In the genomic region with DNA sequence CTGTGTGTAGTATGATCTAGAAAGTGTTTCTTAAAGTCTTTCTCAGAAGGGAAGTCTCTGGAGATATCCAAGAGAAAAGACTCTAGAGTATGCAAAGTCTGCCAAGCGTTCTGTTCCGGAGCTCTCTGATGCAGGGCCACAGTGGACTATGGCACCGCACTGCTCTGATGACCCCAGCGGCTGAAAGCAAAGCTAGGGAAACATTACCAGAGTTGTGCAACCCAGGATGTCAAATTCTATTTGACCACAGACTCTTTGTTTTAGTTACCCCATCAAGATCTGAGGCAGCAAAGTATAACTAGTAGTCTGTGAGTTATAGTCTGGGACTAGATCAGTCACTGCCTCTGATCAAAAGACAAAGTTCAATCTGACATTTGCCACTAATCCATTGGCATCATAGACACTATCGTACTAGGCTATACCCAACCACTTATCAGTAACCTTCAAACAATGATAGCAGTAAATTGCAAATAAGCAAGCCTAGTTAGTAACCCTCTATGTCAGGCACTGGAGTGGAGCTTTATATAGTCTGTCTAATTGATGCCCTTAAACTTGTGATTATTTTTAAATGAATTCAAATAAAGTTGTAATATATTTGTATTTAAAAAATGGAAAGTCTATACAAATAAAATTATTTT, we compare ENCODE assay signal across 16 mouse cellular contexts.
DNase-seq lines count a peak whose midpoint lies in the region; ATAC-seq and TF ChIP-seq lines count a peak whose summit lies in the region.
"Had no signal": no experiment of that assay in that cellular context is flagged by ENCODE, and none has a peak within 500 bp of the region (broad histone marks: within the 10 kb centered on the region; RNA-seq: fewer than 3 reads in every experiment).

No protein-coding gene starts in this region.

- peak; percentile 94 for ATAC-seq in granulocyte monocyte progenitor cell, adult 5-6 weeks (replicated peaks; ENCODE audit: poor library complexity, severe bottlenecking)
- ATAC-seq in liver, postnatal 0 days = peak; percentile 98
- ATAC-seq in activated CD4-positive, CD25-positive, alpha-beta regulatory T cell, adult 4 months = no peak
- ATAC-seq: inflammation-experienced regulatory T-cells, adult 6 months had no signal

- no peaks in the 10 kb centered on the region for H3K9me3 ChIP-seq in limb, embryonic 10.5 days (replicated peaks)
- no peaks in the 10 kb centered on the region for H3K9me3 ChIP-seq in liver, postnatal 0 days (ENCODE audit: low read length)
- H3K9me3 ChIP-seq: heart, embryonic 13.5 days; neural tube, embryonic 12.5 days had no signal

- H3K9ac ChIP-seq in liver, postnatal 0 days (replicated peaks) = peak overlapping the region; percentile 28; the same call in 1 of the 2 replicates
- H3K9ac ChIP-seq: heart, embryonic 13.5 days; neural tube, embryonic 12.5 days had no signal

- H3K27me3 ChIP-seq in kidney, adult 2 months (replicated peaks; ENCODE audit: control insufficient read depth, insufficient read depth, low read length) = no peaks in the 10 kb centered on the region
- H3K27me3 ChIP-seq in limb, embryonic 10.5 days (ENCODE audit: low read depth, poor library complexity, severe bottlenecking) = no peaks in the 10 kb centered on the region
- no peaks in the 10 kb centered on the region for H3K27me3 ChIP-seq in liver, postnatal 0 days (ENCODE audit: insufficient read depth, low read length)
- H3K27me3 ChIP-seq: heart, embryonic 13.5 days; megakaryocyte, embryonic 14.5 days; neural tube, embryonic 12.5 days had no signal

- peak; percentile 89 for DNase-seq in kidney, adult 2 months
- no peak for DNase-seq in limb, embryonic 10.5 days (ENCODE audit: low spot score)
- peak; percentile 42 for DNase-seq in liver, postnatal 0 days
- no peak for DNase-seq in right cerebral cortex, postnatal 25 days
- DNase-seq in lung, postnatal 14 days = no peak
- DNase-seq: cerebellum, postnatal 10 days; gastrocnemius, postnatal 14 days; layer of hippocampus, adult 9-11 months; lung, adult 18-20 months; right cerebral cortex, postnatal 4 days had no signal

- no peak for TF ChIP-seq POLR2A in kidney, adult 2 months (IDR thresholded peaks at IDR 0.05; ENCODE audit: low read depth, low read length)

- TF ChIP-seq CTCF in kidney, adult 2 months (conservative IDR thresholded peaks at IDR 0.05; ENCODE audit: insufficient read depth, insufficient read length, low read depth, low read length) = no peak
- no peak for TF ChIP-seq CTCF in liver, postnatal 0 days (IDR thresholded peaks at IDR 0.05; ENCODE audit: low read depth)

- peaks cover 8% of the 10 kb centered on the region; the same call in 1 of the 2 replicates for H3K4me1 ChIP-seq in kidney, adult 2 months (ENCODE audit: control insufficient read depth, insufficient read depth, low read length)
- H3K4me1 ChIP-seq in limb, embryonic 10.5 days = peaks cover 9% of the 10 kb centered on the region
- H3K4me1 ChIP-seq in liver, postnatal 0 days (ENCODE audit: insufficient read depth) = no peaks in the 10 kb centered on the region
- H3K4me1 ChIP-seq: heart, embryonic 13.5 days; neural tube, embryonic 12.5 days had no signal

- TF ChIP-seq EP300 in liver, postnatal 0 days (IDR thresholded peaks at IDR 0.05; ENCODE audit: low read depth) = peak; percentile 67

- peak overlapping the region; percentile 19 for H3K4me2 ChIP-seq in liver, postnatal 0 days (ENCODE audit: low read depth, low read length)
- H3K4me2 ChIP-seq: heart, embryonic 13.5 days; neural tube, embryonic 12.5 days had no signal

- H3K27ac ChIP-seq in kidney, adult 2 months (ENCODE audit: insufficient read depth, low read depth, low read length) = peak overlapping the region; percentile 90
- H3K27ac ChIP-seq in limb, embryonic 10.5 days = 0 out of 2 replicates have a peak overlapping the region, but pooled peaks have one; percentile 59
- peak overlapping the region; percentile 89 for H3K27ac ChIP-seq in liver, postnatal 0 days (ENCODE audit: low read depth)
- H3K27ac ChIP-seq: heart, embryonic 13.5 days; neural tube, embryonic 12.5 days had no signal

- no peak overlapping the region for H3K4me3 ChIP-seq in kidney, adult 2 months (ENCODE audit: insufficient read depth, low read depth, low read length)
- H3K4me3 ChIP-seq in limb, embryonic 10.5 days = no peak overlapping the region
- no peak overlapping the region for H3K4me3 ChIP-seq in liver, postnatal 0 days (ENCODE audit: low read depth, low read length)
- H3K4me3 ChIP-seq: heart, embryonic 13.5 days; megakaryocyte, embryonic 14.5 days; neural tube, embryonic 12.5 days had no signal

- no peaks in the 10 kb centered on the region for H3K36me3 ChIP-seq in kidney, adult 2 months (ENCODE audit: control insufficient read depth, insufficient read depth, low read length)
- no peaks in the 10 kb centered on the region for H3K36me3 ChIP-seq in limb, embryonic 10.5 days
- no peaks in the 10 kb centered on the region for H3K36me3 ChIP-seq in liver, postnatal 0 days (replicated peaks; ENCODE audit: insufficient read depth, low read length)
- H3K36me3 ChIP-seq: heart, embryonic 13.5 days; neural tube, embryonic 12.5 days had no signal

- 59% methylated on average over 5 of the region's 5 CpGs for WGBS in kidney, adult 2 months
- WGBS in limb, embryonic 10.5 days = 90% methylated on average over 5 of the region's 5 CpGs
- 59% methylated on average over 5 of the region's 5 CpGs for WGBS in liver, postnatal 0 days (ENCODE audit: insufficient replicate concordance)

Comparison
In these comparisons a context has a peak if more than half of its experiments do, and no peak if none do; other contexts are left out.
1. DNase-seq: peak in kidney, adult 2 months (single experiment) and liver, postnatal 0 days (single experiment); none in limb, embryonic 10.5 days (single experiment), right cerebral cortex, postnatal 25 days (single experiment) and lung, postnatal 14 days (single experiment).
2. Peak in every context shown above with its lines, with median percentiles within 50 percentile points of each other: H3K27ac ChIP-seq.